Mouse (Mus musculus) forebrain, embryonic 15.5 days (tissue): ENCODE measurements around the gene Tnfrsf13c. TPM values are rescaled to one million over a fixed set of nuclear protein-coding genes. Genes with fewer than 3 reads are reported as not detected.

ENCODE experiments used
- ATAC-seq: fragments of 200-750 bp; cut with Nextera tagmentation; replicated peaks from 2 replicates; pipeline ENCODE4 v1.8.0; 2017; ENCODE audit warnings: mild to moderate bottlenecking, moderate TSS enrichment, moderate library complexity
- H3K27ac ChIP-seq: fragments of 300-500 bp; sonication (generic); replicated peaks from 2 replicates; pipeline ENCODE4 v1.5.1; 2015; ENCODE audit warnings: mild to moderate bottlenecking, inconsistent platforms
- H3K27me3 ChIP-seq: fragments of 300-500 bp; sonication (generic); 2 replicates; pipeline ENCODE4 v1.6.1; 2015; ENCODE audit warnings: inconsistent platforms
- H3K36me3 ChIP-seq: fragments of 300-500 bp; sonication (generic); 2 replicates; pipeline ENCODE4 v1.6.1; 2015; ENCODE audit warnings: mild to moderate bottlenecking, inconsistent platforms
- H3K4me1 ChIP-seq: fragments of 300-500 bp; sonication (generic); 2 replicates; pipeline ENCODE4 v1.6.1; 2015; ENCODE audit warnings: inconsistent platforms
- H3K4me2 ChIP-seq: fragments of 300-500 bp; sonication (generic); replicated peaks from 2 replicates; pipeline ENCODE4 v1.6.1; 2015; ENCODE audit warnings: mild to moderate bottlenecking, inconsistent platforms
- H3K4me3 ChIP-seq: fragments of 300-500 bp; sonication (generic); 2 replicates; pipeline ENCODE4 v1.5.1; 2015; ENCODE audit warnings: mild to moderate bottlenecking, inconsistent platforms
- H3K9ac ChIP-seq: fragments of 300-500 bp; sonication (generic); replicated peaks from 2 replicates; pipeline ENCODE4 v1.6.1; 2015; ENCODE audit warnings: mild to moderate bottlenecking, inconsistent platforms
- H3K9me3 ChIP-seq: fragments of 300-500 bp; sonication (generic); 2 replicates; pipeline ENCODE4 v1.6.1; 2016; ENCODE audit warnings: inconsistent platforms
- WGBS: fragments of 180-500 bp; shearing (Covaris S2); methylation state at CpG from one replicate; pipeline ENCODE4 v1.1.7; 2015; ENCODE audit warnings: mixed read lengths; 5-methylcytosine and 5-hydroxymethylcytosine counted together
- polyA plus RNA-seq: library from polyadenylated mRNA; unstranded; fragments of >200 nt; fragmentation: Nextera tagmentation; extraction: Ambion mirVana; gene quantifications from 2 replicates; pipeline ENCODE4 v1.2.1, GENCODE M21; 2015

Gene Tnfrsf13c
- polyA plus RNA-seq, 1 experiment from 2014 or later = 0.11 TPM

GRCm38 (mm10) chr15:82203611-82204351 is 20.4 kb downstream of the Tnfrsf13c start:
- Histone ChIP-seq H3K9me3 (no peaks in the 10 kb centered on the region), H3K4me2 (no peak overlapping the region), H3K4me3 (no peak overlapping the region), H3K27ac (no peak overlapping the region), H3K27me3 (peaks cover 22% of the 10 kb centered on the region), H3K36me3 (peaks cover 56% of the 10 kb centered on the region), H3K4me1 (peaks cover 35% of the 10 kb centered on the region), H3K9ac (no peak overlapping the region)
- ATAC-seq = no peak
- 64% methylated on average over 20 of the region's 20 CpGs for WGBS

- H3K4me3 ChIP-seq = no peak overlapping the region
- no peaks in the 10 kb centered on the region for H3K9me3 ChIP-seq
- 95% methylated on average over 10 of the region's 10 CpGs for WGBS
- no peak overlapping the region for H3K27ac ChIP-seq
- no peak overlapping the region for H3K9ac ChIP-seq
- no peak overlapping the region for H3K4me2 ChIP-seq
- H3K27me3 ChIP-seq = peaks cover 19% of the 10 kb centered on the region
- H3K4me1 ChIP-seq = peaks cover 35% of the 10 kb centered on the region
- H3K36me3 ChIP-seq = peaks cover 63% of the 10 kb centered on the region
- no peak for ATAC-seq
Observed at GRCm38 (mm10) chr15:82203090-82203489, 21.1 kb downstream of the Tnfrsf13c start.

GRCm38 (mm10) chr15:82202086-82202485 is 22.1 kb downstream of the Tnfrsf13c start:
- no peak for ATAC-seq
- Histone ChIP-seq H3K27ac (no peak overlapping the region), H3K9ac (no peak overlapping the region), H3K4me1 (peaks cover 27% of the 10 kb centered on the region), H3K4me3 (no peak overlapping the region), H3K36me3 (peaks cover 73% of the 10 kb centered on the region), H3K27me3 (peaks cover 12% of the 10 kb centered on the region), H3K4me2 (no peak overlapping the region), H3K9me3 (no peaks in the 10 kb centered on the region)
- 90% methylated on average over 6 of the region's 6 CpGs for WGBS

- Histone ChIP-seq H3K4me1 (peaks cover 5% of the 10 kb centered on the region; the same call in 1 of the 2 replicates), H3K4me2 (no peak overlapping the region), H3K36me3 (peaks cover 92% of the 10 kb centered on the region), H3K27ac (no peak overlapping the region), H3K27me3 (no peaks in the 10 kb centered on the region), H3K9ac (no peak overlapping the region), H3K4me3 (no peak overlapping the region), H3K9me3 (no peaks in the 10 kb centered on the region)
- whole genome bisulfite sequencing = 91% methylated on average over 12 of the region's 12 CpGs
- no peak for ATAC-seq
Observed at GRCm38 (mm10) chr15:82199546-82199945, 24.6 kb downstream of the Tnfrsf13c start.

GRCm38 (mm10) chr15:82198342-82198741 is 25.8 kb downstream of the Tnfrsf13c start:
- H3K4me2 ChIP-seq = no peak overlapping the region
- no peak overlapping the region for H3K4me3 ChIP-seq
- H3K27ac ChIP-seq = no peak overlapping the region
- H3K9me3 ChIP-seq = no peaks in the 10 kb centered on the region
- peaks cover 96% of the 10 kb centered on the region for H3K36me3 ChIP-seq
- 88% methylated on average over 7 of the region's 7 CpGs for WGBS
- no peaks in the 10 kb centered on the region for H3K4me1 ChIP-seq
- H3K27me3 ChIP-seq = no peaks in the 10 kb centered on the region
- no peak overlapping the region for H3K9ac ChIP-seq
- ATAC-seq = no peak

GRCm38 (mm10) chr15:82197937-82198336 is 26.2 kb downstream of the Tnfrsf13c start:
- no peaks in the 10 kb centered on the region for H3K9me3 ChIP-seq
- no peaks in the 10 kb centered on the region for H3K27me3 ChIP-seq
- H3K9ac ChIP-seq = no peak overlapping the region
- H3K36me3 ChIP-seq = peaks cover 96% of the 10 kb centered on the region
- no peak for ATAC-seq
- H3K4me2 ChIP-seq = no peak overlapping the region
- WGBS = 91% methylated on average over 11 of the region's 11 CpGs
- no peaks in the 10 kb centered on the region for H3K4me1 ChIP-seq
- no peak overlapping the region for H3K27ac ChIP-seq
- no peak overlapping the region for H3K4me3 ChIP-seq

GRCm38 (mm10) chr15:82197246-82197750 is 26.9 kb downstream of the Tnfrsf13c start:
- no peak for ATAC-seq
- no peak overlapping the region for H3K9ac ChIP-seq
- no peaks in the 10 kb centered on the region for H3K9me3 ChIP-seq
- no peak overlapping the region for H3K4me3 ChIP-seq
- peaks cover 98% of the 10 kb centered on the region for H3K36me3 ChIP-seq
- H3K27ac ChIP-seq = no peak overlapping the region
- H3K27me3 ChIP-seq = no peaks in the 10 kb centered on the region
- WGBS = 93% methylated on average over 10 of the region's 10 CpGs
- H3K4me1 ChIP-seq = no peaks in the 10 kb centered on the region
- no peak overlapping the region for H3K4me2 ChIP-seq

GRCm38 (mm10) chr15:82196300-82196699 is 27.9 kb downstream of the Tnfrsf13c start:
- Histone ChIP-seq H3K4me3 (no peak overlapping the region), H3K9ac (no peak overlapping the region), H3K9me3 (no peaks in the 10 kb centered on the region), H3K4me1 (no peaks in the 10 kb centered on the region), H3K27me3 (no peaks in the 10 kb centered on the region), H3K27ac (no peak overlapping the region), H3K36me3 (peaks cover 98% of the 10 kb centered on the region), H3K4me2 (no peak overlapping the region)
- no peak for ATAC-seq
- 86% methylated on average over 12 of the region's 12 CpGs for WGBS

- Histone ChIP-seq H3K36me3 (peaks cover 90% of the 10 kb centered on the region), H3K9ac (no peak overlapping the region), H3K4me1 (no peaks in the 10 kb centered on the region), H3K4me2 (no peak overlapping the region), H3K27me3 (no peaks in the 10 kb centered on the region), H3K4me3 (no peak overlapping the region), H3K9me3 (no peaks in the 10 kb centered on the region), H3K27ac (no peak overlapping the region)
- 79% methylated on average over 8 of the region's 8 CpGs for WGBS
- no peak for ATAC-seq
Observed at GRCm38 (mm10) chr15:82192617-82193016, 31.6 kb downstream of the Tnfrsf13c start.

- H3K27ac ChIP-seq = no peak overlapping the region
- no peak overlapping the region for H3K9ac ChIP-seq
- no peaks in the 10 kb centered on the region for H3K27me3 ChIP-seq
- H3K4me1 ChIP-seq = no peaks in the 10 kb centered on the region
- H3K4me3 ChIP-seq = no peak overlapping the region
- WGBS = 83% methylated on average over 10 of the region's 10 CpGs
- H3K36me3 ChIP-seq = peaks cover 89% of the 10 kb centered on the region
- no peak overlapping the region for H3K4me2 ChIP-seq
- no peaks in the 10 kb centered on the region for H3K9me3 ChIP-seq
- ATAC-seq = no peak
Observed at GRCm38 (mm10) chr15:82188481-82189240, 35.5 kb downstream of the Tnfrsf13c start.

- Histone ChIP-seq H3K27me3 (no peaks in the 10 kb centered on the region), H3K9me3 (no peaks in the 10 kb centered on the region), H3K4me3 (no peak overlapping the region), H3K9ac (no peak overlapping the region), H3K4me1 (no peaks in the 10 kb centered on the region), H3K36me3 (peaks cover 89% of the 10 kb centered on the region), H3K27ac (no peak overlapping the region), H3K4me2 (no peak overlapping the region)
- ATAC-seq = no peak
- 89% methylated on average over 1 of the region's 1 CpGs for WGBS
Observed at GRCm38 (mm10) chr15:82187924-82188323, 36.2 kb downstream of the Tnfrsf13c start.

GRCm38 (mm10) chr15:82187401-82187800 is 36.8 kb downstream of the Tnfrsf13c start:
- no peak overlapping the region for H3K4me2 ChIP-seq
- no peak overlapping the region for H3K27ac ChIP-seq
- no peaks in the 10 kb centered on the region for H3K9me3 ChIP-seq
- H3K9ac ChIP-seq = no peak overlapping the region
- no peaks in the 10 kb centered on the region for H3K27me3 ChIP-seq
- H3K4me3 ChIP-seq = no peak overlapping the region
- 88% methylated on average over 4 of the region's 4 CpGs for WGBS
- no peaks in the 10 kb centered on the region for H3K4me1 ChIP-seq
- no peak for ATAC-seq
- peaks cover 89% of the 10 kb centered on the region for H3K36me3 ChIP-seq
